Mouse (Mus musculus) liver, embryonic 14.5 days (tissue): Measurements from ENCODE around the gene Gm20865.
"Not testable (repeated sequence)": the region's sequence is repeated elsewhere in the genome, so short reads cannot be mapped to it uniquely, and the experiment has no call there.

ENCODE experiments used
- CTCF ChIP-seq: IDR thresholded peaks from 2 replicates; pipeline ENCODE4 v1.5.1; 2016; ENCODE audit warnings: antibody characterized with exemption, low read depth, control low read depth
- EP300 ChIP-seq: IDR thresholded peaks from 2 replicates; pipeline ENCODE4 v1.6.1; 2016; ENCODE audit warnings: antibody characterized with exemption, low read depth

DNA sequence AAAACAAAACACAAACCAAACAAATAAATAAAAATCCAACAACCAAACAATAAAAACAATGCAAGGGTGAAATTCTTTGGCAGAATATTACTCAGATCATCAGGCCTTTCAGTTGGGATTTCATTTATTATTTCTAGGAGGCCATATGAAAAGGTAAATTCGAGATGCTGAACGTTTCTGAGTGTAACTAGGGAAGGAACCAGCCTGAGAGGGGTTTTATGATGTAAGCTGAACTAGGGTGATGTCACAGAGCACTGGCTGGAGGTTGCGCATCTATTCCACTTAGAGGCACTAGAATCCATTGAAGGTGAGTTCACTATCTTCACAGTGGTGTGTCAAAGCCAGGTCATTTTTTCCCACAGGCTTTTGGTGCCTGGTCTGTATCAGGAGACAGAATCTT is at the start of gene Gm20865:
- TF ChIP-seq CTCF, EP300: not testable (repeated sequence)
